Mouse (Mus musculus) brown adipose tissue, adult 24 weeks (tissue): ENCODE measurements around the gene Tprn. TPM values are rescaled to one million over a fixed set of nuclear protein-coding genes. Genes with fewer than 3 reads are reported as not detected.
A peak's percentile ranks its signal among the peaks of the same experiment; 100 is the strongest.

Experiments
- H3K27ac ChIP-seq: fragments of 200-500 bp; replicated peaks from 2 replicates; pipeline ENCODE4 v1.5.1; 2012; ENCODE audit warnings: low read depth, mild to moderate bottlenecking, low read length
- H3K4me1 ChIP-seq: fragments of 200-500 bp; 2 replicates; pipeline ENCODE4 v1.6.1; 2012; ENCODE audit warnings: low read length, mixed read lengths; ENCODE audit not compliant: control insufficient read depth, insufficient read depth, insufficient read length
- H3K4me3 ChIP-seq: fragments of 200-500 bp; 2 replicates; pipeline ENCODE4 v1.5.1; 2012; ENCODE audit warnings: low read depth, mild to moderate bottlenecking, low read length, moderate library complexity; ENCODE audit not compliant: insufficient read depth
- polyA plus RNA-seq: library from polyadenylated mRNA; stranded (reverse); fragments of >200 nt; gene quantifications from 2 replicates; pipeline ENCODE4 v1.2.4, GENCODE M21; 2012; ENCODE audit not compliant: missing spikeins, insufficient read depth, insufficient read length

Tprn gene
- polyA plus RNA-seq, 1 experiment = 3.7 TPM

DNA sequence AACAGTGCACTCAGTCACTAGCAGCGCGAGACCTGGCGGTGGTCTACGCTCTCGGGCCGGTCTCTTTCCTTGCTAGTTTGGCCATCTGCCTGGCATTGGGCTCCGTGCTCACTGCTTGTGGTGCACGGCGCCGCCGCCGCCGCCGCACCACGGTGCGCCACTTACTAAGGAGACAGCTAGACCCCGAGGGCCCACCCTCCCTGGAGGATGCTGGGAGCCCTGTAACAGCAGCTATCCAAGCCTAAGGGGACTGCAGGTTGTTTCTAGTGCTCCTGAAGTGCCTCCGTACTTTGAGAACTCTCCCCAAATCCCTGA, 28.4 kb downstream of the Tprn start:
- H3K4me1 ChIP-seq = peaks cover 5% of the 10 kb centered on the region; the same call in 1 of the 2 replicates
- no peak overlapping the region for H3K27ac ChIP-seq
- peak overlapping the region; percentile 35 for H3K4me3 ChIP-seq

DNA sequence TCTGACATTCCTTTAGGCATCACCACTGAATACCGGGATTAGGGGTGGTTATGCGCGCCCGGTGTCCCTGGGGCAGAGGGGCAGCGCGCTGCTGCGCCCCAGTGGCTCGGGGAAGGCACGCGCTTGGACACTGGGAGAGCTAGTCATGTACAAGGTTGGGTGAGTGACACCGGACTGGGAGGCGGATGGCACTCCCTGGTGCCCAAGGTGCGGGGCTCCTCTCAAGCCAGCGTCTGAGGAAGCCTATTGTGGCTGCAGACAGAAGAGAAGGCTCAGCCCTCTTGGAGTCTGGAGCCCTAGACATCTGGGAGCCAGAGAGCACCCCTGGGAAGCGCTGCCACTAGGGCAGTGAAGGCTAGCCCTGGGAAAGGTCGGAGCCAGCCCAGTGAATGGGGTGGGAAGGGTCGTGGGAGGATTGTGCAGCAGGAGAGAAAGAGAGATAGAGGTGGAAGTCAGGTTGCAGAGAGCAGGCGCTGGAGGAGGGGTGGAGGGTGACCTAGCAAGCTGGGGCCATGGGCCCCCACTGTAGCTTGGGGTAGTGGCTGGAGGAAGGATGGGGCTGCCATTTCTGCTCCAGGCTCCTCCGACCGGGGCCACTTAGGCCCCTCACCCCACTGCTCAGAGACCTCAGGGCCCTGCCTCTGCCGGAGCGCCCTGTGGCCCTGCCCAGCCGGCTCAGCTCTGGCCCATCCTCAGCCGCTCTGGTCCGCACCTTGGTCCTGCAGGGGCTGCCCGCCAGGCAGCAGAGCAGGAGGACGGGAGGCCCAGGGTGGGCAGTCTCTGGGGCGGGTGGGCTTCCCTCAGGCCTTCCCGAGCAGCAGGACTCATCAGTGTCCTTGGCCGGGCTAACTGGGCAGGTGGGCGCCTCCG, 29.0 kb downstream of the Tprn start:
- Histone ChIP-seq H3K4me3 (peak overlapping the region; percentile 35), H3K27ac (no peak overlapping the region)

DNA sequence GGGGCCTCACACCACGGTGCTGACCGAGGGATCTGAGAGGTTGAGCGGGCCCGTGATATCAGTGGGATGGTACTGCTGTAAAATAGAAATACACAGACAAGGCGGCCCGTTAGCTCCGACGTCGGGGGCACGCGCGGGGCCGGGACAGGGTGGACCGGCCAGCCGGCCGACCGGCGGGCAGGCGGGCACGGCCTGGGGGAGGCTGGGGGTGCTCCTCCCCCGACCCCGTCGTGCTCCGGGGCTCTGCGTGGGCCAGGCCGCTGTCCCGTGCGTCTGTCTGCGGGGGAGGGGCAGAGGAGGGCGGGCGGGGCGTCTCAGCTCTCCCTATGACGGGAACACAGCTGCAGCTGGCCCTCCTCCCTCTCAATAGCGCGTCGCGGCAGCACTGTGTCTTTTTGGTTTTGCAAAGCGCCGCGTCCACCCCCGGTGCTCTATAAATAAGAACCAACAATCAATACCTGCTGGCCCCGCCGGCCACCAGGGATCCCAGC, 29.7 kb downstream of the Tprn start:
- Histone ChIP-seq H3K4me3 (peak overlapping the region; percentile 46), H3K27ac (no peak overlapping the region), H3K4me1 (peaks cover 5% of the 10 kb centered on the region; the same call in 1 of the 2 replicates)

More for the DNA sequence above, 29.0 kb downstream of the Tprn start:
- peaks cover 5% of the 10 kb centered on the region; the same call in 1 of the 2 replicates for H3K4me1 ChIP-seq

DNA sequence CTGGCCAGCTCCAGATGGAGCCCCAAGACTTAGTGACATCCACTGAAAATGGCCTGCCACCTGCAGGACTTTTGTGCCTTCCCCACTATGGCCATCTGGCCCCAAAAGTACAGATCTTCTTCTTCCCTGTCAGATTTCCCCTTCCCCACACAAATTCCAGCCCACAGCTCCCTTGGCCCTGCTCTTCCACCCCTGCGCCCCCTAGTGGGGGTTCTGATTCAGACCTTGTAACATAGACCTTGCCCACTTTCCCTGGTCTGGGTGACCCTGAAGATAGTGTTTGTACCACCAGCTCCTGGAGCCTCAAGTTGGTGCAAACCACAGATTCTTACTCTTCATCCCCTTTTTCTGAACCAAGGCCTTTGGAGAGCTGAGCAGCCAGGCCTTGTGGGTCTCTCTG, 30.4 kb downstream of the Tprn start:
- peaks cover 5% of the 10 kb centered on the region; the same call in 1 of the 2 replicates for H3K4me1 ChIP-seq
- peak overlapping the region; percentile 12; the same call in 1 of the 2 replicates for H3K4me3 ChIP-seq
- no peak overlapping the region for H3K27ac ChIP-seq

DNA sequence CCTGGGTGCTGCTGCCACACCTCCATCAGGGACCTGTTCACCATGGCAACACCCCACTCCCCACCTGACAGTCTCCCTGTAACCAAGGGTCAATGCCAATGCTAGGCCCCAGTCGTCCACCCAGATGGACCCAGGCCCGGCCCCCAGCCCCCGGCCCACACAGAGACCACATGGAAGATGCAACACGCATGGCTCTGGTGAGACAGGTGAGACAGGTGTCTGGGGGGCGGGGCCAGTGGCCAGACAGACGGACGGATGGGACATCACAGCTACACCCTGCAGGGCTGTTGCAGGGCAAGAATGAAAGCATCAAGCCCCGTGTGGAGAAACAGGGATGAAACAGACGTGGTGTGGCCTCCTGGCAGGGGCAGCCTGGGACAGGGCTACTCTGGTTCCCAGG, 31.3 kb downstream of the Tprn start:
- Histone ChIP-seq H3K4me3 (no peak overlapping the region), H3K27ac (no peak overlapping the region), H3K4me1 (peaks cover 5% of the 10 kb centered on the region; the same call in 1 of the 2 replicates)

DNA sequence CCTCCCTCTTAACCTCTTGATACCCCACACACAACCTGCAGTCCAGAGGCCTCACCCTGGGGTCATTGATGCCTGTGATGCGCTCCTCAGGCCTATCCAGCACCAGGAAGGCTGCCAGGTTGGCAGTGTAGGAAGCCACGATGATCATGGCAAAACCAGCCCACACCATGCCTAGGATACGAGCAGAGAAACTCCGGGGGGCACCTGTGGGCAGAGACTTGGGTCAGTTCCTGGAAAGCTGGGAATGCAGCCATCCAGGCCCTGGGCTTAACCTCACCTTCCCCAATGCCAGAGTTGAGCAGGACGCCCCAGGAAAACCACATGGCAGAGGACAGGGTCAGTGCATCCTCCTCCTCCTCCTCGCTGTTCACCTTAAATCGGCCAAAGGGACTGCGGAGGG, 34.7 kb downstream of the Tprn start:
- H3K4me3 ChIP-seq = no peak overlapping the region
- H3K4me1 ChIP-seq = no peaks in the 10 kb centered on the region
- H3K27ac ChIP-seq = no peak overlapping the region

DNA sequence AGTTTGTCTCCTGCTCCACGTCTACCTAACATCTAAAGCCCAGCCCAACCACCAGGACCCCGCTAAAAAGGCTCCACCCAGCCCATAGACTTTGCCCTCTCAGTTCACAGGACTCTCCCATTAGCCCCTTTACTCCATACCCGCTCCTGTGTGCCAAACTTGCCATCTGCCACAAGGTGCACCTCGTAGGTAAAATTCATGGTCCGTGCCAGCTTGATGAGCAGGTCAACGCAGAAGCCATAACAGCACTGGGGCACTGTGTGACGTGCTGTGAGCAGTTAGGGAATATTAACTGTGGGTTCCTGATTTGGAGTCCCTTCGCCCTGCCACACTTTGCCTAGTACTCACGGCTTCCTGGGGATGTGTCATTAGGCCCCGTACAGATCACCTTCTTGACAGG, 35.6 kb downstream of the Tprn start:
- H3K27ac ChIP-seq = no peak overlapping the region
- H3K4me3 ChIP-seq = no peak overlapping the region
- H3K4me1 ChIP-seq = no peaks in the 10 kb centered on the region

DNA sequence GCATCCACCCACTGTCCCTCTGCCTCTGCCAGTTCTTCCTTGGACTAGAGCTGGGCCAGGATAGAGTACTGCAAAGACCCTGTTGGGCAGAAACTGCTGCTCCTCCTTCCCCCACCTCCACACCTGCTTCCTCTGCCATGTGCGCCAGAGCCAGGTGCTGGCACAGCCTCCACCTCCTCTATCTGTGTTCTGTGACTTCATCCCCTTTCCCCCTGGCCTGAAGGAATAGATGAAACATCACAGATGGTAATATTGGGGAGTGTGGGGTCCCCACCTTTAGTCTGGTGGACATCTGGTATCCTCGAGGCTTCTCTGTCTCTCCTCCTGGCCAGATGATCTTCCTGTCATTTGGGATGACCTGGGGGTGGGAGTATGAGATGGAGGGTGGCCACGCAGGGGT, 41.0 kb downstream of the Tprn start:
- Histone ChIP-seq H3K4me1 (no peaks in the 10 kb centered on the region), H3K4me3 (no peak overlapping the region), H3K27ac (no peak overlapping the region)

DNA sequence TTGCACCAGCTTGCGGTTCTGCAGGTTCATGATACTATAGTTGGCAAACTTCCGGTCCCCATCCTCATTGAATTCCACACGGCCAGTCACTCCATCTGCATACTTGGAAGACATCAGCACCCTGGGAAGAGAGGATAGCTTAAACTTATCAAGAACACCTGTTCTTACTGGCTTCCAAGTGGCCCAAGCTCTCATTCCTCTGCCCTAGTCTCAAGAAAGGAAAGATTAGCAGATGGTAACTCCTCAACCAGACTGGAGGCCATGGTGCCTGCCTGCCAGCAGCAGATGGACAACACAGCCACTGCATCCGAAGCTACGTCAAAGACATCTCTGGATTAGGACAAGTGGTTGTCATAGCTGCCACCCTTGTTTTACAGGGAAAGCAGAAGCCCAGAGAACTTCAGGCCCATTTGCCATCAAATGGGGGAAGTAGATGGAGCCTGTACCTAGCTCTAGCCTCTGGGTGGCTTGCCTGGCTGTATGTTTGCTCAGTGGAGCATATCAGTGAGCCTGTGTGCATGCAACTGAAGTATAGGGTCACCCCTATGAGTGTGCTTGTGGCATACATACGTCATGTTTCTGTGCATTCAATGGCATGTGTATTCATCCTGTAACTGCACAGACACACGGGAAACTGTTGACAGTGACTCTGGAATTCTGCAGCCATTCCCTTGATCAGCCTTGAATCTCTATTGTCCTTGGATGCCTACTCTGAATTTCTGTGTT, 41.7 kb downstream of the Tprn start:
- no peaks in the 10 kb centered on the region for H3K4me1 ChIP-seq
- H3K4me3 ChIP-seq = no peak overlapping the region

DNA sequence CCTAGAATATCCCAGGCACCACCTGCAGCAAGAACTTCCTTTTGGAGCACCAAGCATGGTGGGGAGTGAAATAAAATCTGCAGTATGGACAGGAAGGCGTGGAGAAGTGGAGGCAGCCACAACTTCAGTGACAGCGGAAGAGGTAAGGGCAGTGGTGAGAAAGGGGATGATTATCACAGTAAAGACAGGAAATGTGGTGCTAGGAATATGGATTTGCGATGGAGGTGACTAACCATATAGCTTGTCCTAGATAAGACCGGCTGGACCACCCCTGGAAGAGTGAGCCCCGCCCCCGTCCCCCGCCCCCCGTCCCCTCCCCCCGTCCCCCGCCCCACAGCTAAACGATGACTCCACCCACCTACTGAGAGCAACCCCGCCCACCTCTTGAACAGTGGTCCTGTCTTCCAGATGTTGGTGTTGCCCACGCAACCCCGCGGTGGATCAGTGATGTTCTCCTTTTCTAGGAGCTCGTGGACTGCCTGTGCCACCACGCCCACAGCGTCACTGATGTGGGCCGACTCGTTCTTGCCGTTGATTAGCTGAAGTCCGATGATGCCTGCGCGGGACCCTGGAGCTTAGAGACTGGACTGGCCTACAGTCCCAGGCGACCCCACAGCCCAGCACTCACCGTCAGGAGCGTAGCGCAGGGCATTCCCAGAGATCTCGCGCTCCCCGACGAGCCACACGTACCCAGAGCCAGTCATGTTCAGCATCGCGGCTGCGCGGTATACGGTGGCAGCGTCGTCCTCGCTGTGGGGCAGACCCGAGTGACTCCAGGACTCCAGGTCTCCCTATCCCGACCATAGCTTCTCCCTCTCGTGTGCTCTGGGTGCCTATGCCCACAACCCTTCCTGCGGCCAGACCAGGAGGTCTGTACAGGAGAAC, 42.5 kb downstream of the Tprn start:
- Histone ChIP-seq H3K27ac (no peak overlapping the region), H3K4me3 (peak overlapping the region; percentile 41), H3K4me1 (no peaks in the 10 kb centered on the region)

More for the DNA sequence above, 41.7 kb downstream of the Tprn start:
- H3K27ac ChIP-seq = no peak overlapping the region

DNA sequence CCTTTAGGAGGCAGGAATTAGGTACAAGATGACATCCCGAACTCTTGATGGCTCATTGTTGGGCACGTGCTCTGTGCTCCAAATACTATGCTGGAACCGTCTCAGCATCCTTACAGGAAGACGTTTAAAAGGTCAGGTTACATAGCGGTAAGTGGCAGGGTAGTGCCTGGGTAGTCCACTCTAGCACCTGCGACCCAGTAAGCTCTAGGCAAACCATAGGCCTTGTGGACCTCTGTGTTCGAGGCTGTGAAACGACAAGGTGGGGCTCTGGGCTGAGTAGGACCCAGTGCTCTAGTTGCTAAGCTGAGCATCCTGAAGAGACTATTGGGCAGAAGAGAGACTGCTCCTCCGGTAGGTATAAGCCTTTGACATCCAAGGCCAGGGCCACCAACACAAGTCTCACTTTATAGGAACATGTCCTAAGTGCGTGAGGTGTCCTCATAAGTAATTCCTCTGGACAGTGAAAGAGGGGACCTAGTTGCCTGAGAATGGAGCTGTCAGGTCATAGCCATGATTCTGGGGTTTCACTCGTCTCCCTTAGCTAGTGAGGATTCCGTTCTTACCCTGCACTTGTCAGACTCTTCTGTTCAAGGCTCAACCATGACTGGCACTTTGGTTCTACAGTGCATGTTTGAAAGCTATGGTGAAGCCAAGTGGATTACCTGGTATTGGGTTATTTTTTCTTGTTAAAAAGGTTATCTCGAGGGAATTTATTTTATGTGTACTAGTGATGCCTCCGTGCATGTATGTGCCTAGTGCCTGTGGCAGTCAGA, 43.4 kb downstream of the Tprn start:
- Histone ChIP-seq H3K4me3 (no peak overlapping the region), H3K4me1 (no peaks in the 10 kb centered on the region), H3K27ac (no peak overlapping the region)

DNA sequence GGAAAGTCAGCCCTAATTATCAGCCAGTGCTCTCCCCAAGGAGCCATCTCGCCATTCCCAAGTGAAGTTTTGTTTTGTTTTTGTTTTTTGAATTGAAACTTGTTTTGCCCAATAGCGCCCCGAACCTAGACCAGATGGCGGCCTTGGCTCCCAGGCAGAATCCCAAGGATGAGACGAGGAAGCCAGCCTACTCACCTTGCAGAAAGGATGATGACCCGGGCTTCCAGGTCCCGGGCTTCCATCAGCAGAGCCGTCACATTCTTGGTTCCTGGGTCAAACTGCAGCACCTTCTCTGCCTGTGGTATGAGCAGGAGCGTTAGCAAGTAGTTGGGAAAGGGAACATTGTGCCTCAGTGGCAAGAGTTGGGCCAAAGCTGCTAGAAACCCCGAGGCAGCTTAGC, 47.8 kb downstream of the Tprn start:
- H3K27ac ChIP-seq = no peak overlapping the region
- no peaks in the 10 kb centered on the region for H3K4me1 ChIP-seq
- no peak overlapping the region for H3K4me3 ChIP-seq

DNA sequence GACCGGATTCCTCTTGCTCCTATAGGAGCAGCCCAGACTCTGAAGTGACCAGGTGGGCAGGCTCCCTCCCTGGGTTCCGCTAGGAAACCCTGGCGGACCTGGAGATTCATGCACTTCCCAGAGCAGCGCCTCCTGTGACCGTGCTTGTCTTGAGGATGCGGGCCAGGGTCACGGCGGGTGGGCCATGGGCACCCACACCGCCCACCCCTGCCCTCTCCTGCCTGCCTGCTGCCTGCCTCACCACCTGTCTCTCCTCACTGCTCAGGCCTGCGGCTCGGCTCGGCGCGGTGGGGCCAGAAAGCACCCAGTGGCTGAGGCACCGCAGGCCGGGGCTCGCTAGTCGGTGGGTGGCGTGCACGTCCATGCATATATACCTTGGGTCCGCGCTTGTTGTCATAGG, 48.6 kb downstream of the Tprn start:
- H3K27ac ChIP-seq = no peak overlapping the region
- H3K4me1 ChIP-seq = no peaks in the 10 kb centered on the region
- no peak overlapping the region for H3K4me3 ChIP-seq

DNA sequence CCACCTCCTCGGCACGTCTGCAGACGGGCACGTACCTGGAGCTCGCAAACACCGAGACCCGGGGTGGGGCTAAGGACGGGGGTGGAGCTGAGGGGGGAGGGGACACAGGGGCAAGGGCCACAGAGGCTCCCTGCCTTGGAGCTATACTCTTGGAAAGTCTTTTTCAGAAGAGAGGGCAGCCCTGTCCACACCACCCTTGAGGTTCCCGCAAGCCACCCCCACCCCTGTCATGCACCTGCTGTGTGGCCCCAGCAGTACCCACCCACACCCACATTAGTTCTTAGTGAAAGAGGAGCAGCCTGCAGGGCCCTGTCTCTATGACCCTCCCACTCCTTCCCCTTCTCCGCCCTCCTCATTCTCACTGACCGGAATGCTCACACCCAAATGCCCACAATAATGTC, 49.1 kb downstream of the Tprn start:
- Histone ChIP-seq H3K27ac (no peak overlapping the region), H3K4me1 (no peaks in the 10 kb centered on the region), H3K4me3 (no peak overlapping the region)
